Mouse (Mus musculus) embryo, embryonic 10 days (tissue): ENCODE results near the gene Pigf.
"Not testable (repeated sequence)": the region's sequence is repeated elsewhere in the genome, so short reads cannot be mapped to it uniquely, and the experiment has no call there.

Source experiments
- DNase-seq: peaks from one replicate; pipeline ENCODE4 v3.0.0-alpha.2; 2015; ENCODE audit warnings: low spot score

Pigf gene

DNA sequence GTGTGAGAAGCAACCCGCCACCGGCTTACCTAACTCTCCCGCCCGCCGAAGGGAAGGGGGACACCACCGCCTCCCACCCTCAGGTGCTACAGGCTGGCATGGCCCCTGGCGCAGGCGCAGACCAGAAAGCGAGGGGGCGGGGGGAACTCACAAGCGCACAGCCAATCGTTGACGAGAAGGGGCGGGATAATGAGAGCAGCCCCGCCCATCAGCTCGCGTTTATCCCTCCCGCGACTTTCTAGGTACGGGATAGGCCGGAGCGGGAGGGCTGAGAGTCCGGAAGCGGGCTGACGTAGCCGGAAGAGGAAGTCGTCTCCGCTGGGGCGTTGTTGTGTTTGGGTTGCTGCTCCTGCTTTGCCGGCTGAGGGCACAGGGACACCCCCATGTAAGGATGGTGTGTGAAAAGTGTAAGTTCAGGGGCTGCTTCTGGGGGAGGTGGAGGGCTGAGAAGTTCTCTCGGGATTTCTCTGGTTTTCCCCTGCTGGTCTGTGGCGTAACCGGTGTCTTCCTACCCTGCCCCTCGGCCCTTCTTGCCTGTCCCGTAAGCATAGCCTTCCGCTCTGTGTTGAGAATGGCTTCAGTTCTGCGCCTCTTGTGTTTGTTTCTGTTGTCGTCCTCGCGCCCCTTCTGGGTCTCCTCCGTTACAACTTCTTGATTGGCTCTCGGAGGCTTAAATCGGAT, at the start of gene Pigf, which contains the start of gene Cript:
TSS of gene Pigf (minus strand) at position 138 of the 681 bp plus-strand sequence.
TSS of gene Cript (plus strand) at position 282 of the 681 bp plus-strand sequence.
- peak; percentile 99 for DNase-seq

DNA sequence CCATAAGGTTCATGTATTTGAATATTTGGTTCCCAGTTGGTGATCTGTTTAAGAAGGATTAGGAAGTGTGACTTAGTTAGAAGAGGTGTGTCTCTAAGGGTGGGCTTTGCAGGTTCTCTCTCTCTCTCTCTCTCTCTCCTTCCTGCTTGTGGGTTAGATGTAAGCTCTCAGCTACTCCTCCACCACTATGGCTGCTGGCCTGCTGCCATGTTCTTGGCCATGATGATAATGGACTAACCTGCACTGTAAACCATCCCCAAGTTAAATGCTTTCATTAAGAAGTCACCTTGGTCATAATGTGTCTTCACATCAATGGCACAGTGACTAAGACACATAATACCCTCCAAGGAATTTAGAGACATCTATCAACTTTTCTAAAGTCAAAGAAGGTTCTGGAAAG, 48.3 kb upstream of the Pigf start:
- no peak for DNase-seq

DNA sequence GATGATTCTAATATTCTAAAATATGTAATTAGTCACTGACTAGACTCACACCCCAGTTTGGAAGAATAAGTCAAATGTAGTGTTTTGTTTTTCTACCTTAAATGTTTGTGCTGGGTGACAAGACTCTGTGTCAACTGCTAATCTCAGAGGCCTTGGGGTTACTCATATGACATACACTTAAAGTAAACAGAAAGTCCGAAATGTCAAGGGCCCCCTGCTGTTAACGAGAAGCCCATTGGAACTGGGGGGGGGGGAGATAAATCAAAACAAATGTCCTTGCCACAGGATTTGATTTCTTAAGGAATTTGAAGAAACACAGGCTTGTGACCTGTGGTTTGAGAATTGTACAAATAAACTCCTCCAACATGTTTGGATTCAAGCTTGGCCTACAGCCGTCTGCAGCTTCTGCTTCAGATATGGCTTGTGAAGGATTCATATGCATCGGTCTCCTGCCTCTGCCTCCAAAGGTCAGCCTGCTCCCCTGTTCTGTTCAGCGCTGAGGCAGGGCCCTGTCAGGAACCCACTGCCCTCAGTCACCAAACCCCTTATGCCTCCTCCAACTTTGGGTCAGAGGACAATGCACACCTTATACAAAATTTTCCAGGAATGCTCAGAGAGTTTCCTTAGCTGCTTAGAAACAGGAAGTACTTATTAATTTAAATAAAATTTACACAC, 47.7 kb upstream of the Pigf start:
- no peak for DNase-seq

DNA sequence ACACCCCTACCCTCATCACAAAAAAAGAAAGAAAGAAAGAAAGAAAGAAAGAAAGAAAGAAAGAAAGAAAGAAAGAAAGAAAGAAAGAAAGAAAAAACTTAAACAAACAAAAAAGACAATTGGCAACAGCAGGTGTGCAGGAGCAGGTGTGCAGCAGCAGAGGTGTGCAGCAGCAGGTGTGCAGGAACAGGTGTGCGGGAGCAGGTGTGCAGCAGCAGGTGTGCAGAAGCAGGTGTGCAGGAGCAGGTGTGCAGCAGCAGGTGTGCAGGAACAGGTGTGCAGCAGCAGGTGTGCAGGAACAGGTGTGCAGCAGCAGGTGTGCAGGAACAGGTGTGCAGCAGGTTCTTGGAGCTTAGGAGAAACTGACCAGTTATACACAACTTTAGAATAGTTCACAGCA, 47.0 kb upstream of the Pigf start:
- not testable (repeated sequence) for DNase-seq

DNA sequence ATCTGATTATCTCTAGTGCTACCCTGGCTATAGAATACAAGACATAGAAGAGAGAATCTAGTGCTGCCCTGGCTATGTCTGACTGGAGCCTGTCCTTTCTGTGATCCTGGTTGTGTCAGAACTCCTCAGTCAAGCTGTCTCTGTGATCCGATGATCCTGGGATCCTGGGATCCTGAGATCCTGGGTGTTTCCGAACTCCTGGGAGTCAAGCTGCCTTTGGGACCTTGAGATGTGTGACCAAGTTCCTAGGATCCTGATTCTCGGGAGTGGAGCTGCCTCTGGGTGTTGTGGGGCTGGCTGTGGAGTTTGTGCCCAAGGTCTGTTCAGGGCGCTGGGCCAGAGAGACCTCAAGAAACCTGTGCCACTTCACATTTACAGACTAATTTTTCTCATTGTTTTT, 43.8 kb upstream of the Pigf start:
- DNase-seq, result no peak

DNA sequence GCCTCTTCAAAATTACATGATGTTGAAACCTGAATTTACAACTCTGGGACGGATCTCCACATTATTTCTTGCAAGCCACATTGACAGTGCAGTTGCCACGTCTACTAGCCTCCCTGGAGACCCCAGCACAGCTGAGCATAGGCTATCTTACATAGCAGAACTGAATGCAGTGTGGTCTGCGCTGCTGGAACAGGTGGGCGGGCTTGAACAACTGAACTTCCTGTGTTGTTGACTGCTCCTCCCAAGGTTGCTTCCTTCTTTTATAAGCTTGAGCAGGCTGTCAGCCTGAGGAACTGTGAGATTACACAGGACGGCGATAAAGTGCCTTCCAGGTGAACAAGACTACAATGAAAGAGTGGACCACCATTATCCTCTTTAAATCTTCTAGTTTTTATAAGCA, 38.8 kb upstream of the Pigf start:
- no peak for DNase-seq

DNA sequence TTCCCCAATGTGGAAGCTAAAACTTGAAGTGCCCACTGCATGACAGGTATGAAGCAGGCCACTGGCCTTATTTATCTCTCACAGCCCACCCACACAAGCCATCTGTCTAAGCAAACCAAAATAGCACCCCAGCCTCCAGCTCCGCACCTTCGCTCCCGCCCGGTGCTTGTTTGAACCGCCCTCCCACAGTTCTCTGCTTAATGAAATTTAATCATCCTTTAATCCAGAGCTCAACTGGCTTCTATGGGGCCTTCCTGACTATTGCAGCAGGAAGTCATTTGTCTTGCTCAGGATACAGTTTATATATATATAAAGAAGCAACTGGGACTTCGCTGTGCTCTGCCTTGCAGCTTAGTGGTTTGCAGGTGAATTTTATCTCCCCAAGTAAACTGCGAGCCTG, 38.3 kb upstream of the Pigf start:
- DNase-seq, result no peak

DNA sequence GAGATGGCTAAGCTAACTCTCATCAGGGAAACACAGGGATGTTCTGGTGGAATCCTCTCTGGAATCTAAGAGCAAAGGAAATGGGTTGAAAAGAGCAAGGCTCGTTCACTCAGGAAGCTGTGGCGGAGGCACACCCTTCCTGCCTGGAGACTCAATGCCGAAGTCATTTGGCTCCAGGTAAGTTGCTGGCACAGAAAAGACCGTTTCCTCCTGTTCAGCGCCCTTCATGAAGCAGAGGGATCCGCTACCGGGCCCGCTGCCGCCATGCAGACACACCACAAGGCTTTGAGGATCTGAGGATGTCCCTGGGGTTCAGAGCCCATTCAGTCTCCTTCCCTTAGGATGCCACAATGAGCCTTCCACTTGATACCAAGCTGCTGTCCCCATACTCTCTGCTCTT, 37.4 kb upstream of the Pigf start:
- no peak for DNase-seq

DNA sequence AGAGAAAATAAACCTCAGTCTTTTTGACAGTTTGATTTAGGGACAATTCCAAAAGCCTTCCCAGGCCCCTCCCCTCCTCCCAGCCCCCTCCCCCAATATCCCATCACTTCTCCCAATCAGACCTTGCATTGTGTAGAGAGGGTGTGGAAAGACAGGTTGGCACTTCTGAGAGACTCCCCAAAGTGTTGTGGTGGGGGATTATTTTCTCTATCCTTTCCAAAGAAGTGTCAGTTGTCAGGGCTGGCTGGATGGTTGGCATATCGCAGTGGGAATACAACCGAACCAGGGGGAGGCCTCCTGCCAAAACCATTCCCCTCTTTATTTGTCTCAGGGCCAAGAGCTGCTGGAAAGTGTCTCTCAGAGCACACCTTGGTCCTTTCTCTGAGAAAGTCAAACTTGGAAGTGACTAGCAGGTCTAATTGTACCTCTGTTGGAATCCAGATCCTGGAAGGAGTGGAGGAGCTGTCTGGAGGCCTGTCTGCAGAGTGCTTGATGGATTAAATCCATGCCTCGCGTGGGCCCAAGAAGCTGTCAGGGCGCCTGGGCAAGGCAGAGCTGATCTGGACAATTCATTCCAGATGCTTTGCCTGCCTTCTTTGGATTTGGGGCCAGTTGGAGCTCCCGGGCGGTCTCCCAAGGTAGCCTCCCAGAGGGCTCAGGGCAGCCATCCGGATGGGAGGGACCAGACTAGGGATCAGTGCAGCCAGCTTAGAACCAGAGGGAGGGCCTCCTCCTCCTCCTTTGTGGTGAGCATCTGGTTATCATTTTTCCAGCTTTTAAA, 32.5 kb upstream of the Pigf start:
- no peak for DNase-seq

DNA sequence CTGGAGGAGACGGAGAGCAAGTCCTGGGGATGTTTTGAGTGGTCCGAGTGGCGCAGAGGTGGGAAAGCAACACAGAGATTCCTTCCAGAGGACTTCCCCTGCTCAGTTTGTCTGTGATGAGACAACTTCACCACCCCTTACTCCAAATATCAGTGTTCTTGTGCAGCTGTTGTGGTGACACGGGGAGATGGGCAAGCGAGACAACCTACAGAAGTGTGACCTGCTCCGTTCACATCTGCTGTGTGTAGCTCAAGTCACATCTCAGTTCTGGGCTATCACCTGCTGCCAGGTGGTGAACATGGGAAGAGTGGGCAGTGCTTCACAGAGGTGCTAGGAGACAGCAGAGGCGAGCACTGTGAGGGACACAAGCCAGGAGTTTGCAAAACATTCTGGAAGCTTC, 31.6 kb upstream of the Pigf start:
- no peak for DNase-seq

DNA sequence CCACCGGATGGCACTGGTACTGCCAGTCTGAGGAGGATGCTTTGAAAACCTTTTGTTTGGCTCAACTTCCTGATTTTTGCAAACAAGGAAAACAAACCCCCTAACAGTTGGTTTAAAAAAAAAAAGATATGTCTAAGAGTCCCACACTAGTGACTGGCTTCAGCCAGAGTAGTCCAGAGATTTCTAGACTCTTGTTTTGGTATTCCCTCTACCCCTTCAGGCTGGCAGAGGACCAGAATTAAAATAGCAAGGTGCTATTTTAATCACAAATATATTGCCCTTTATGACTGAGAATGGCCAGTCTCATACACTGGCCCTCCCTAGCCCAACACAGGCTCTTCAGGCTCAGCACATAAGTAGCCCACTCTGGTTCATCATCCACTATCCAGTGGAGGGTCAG, 30.5 kb upstream of the Pigf start:
- DNase-seq, result no peak

DNA sequence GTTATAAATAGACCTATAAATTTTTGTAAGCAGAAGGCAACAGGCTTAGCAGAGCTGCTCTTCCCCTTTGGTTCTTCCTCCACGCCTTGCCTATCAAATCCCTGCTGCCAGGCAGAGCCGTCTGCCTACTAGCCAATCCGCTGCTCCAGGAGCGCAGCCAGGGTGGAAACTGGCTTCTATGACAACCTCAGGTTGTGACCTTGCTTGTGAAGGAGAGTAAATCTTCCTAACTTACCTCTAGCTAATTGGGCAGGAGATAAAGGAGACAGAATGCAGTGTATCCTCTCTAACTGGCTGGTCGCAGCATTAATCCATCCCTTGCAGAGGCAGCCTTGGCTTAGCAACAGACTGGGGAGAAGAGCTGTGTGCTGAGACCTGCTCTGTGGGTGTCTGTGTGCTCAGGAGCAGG, 29.8 kb upstream of the Pigf start:
- peak; percentile 36 for DNase-seq

DNA sequence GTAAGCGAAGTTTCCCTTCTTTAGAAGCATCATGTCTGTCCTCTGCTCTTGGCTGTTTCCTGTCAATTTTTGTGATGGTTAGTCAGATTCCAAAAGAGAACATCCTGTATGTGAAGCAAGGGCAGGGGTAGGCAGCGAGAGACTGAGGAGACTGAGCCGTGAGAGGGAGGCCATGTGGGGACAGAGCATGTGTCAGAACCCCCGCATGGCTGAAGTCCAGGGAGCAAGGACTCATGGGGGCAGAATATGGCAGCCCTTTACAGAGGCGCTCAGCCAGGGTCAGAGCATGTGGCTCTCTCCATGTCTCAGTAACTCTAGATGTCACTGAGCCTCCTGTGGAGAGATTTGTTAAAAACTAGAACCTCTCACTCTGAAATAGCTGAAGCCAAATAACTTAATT, 28.7 kb upstream of the Pigf start:
- no peak for DNase-seq

DNA sequence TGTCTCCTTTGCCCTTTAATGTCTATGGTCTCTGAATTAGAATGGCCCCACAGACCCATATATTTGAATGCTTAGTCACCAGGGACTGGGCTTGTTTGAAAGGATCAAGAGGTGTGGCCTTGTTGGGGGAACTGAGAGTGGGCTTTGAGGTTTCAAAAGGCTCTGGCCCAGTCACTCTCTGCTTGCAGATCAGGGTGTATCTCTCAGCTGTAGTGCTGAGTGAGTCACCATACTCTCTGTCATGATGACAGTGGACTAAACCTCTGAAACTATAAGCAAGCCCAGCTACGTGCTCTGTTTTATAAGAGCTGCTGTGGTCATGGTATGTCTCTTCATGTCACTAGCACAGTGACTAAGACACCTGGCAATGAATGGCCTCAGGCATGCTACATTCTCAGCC, 27.2 kb upstream of the Pigf start:
- DNase-seq, result no peak

DNA sequence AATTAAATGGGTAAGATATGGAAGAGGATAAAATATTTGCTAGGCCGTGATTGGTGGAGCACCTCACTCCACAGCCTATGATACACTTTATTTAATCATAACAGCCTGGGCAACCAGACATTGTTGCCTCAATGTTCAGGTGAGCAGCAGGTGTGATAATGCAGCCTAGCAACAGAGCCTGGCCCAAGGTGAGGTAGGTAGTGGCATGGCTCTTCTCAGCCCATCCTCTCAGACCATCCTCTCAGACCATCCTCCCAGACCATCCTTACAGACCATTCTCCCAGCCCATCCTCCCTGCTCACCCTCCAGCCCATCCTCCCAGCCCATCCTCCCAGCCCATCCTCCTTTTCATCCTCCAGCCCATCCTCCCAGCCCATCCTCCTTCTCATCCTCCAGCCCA, 26.4 kb upstream of the Pigf start:
- DNase-seq, result no peak

DNA sequence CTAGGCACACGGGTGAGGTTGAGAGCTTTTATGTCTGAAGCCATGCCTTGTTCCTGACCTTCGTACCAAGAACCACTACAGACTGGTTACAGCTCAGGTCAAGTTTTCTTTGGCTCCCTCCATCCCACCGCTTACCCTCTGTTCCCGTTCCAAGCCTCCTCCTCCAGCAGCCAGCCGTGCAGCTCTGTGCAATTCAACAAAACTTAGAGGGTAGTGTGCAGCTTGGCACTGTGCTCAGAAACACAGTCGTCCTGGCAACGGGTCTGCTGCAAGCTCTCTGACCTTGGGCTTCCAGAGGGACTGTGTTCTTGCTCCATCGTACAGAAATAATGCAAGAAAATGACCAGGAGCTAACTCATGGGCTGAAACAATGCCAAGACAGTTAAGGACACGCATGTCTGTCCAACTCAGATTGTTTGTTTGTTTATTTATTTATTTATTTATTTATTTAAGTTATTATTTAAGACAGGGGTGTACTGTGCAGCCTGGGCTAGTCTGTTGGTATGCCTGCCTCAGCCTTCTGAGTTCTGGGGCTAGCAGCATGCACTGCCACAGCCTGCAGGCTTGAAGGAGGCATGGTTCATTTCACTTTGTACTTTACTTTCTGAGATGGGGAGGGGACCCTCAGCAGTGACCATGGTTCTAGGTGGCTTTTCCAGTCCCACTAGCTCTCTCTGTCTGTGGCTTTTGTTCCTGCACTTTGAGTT, 25.4 kb upstream of the Pigf start:
- DNase-seq, result no peak

DNA sequence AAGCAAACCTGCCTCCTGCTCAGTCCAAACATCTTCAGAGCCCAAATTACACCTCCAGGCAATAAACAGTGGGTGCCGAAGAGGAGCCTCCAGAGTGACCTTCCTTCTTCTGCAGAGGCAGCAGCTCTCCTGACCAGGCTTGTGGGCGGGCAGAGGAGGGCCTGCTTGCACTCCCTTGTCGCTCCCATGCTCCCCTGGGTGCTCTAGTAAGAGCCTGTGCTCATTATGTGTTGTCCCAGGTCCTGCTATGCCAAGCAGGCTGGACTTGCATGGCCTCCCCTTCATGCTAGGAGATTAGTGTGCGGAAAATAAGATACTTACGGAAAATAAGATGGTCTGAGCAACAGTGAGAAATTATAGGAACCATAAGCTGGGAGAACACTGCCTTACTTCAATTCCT, 24.5 kb upstream of the Pigf start:
- no peak for DNase-seq

DNA sequence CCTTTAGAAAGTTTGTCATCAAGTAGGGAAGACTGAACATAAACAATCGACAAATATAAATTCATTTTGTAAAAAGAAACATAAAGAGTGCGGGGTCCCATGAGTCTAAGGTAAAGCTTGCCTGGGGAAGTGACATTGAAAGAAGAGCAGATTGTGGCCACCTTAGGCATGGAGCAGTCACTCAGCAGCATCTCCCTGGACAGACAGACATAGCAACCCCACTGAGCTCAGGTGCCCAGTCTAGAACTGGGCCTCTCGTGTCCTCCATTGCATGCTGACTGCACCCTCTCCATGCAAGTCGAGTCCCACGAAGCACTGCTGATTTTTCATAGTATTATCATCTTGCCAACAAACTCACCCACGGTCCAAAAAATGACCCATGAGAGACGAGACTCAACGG, 19.6 kb upstream of the Pigf start:
- no peak for DNase-seq

DNA sequence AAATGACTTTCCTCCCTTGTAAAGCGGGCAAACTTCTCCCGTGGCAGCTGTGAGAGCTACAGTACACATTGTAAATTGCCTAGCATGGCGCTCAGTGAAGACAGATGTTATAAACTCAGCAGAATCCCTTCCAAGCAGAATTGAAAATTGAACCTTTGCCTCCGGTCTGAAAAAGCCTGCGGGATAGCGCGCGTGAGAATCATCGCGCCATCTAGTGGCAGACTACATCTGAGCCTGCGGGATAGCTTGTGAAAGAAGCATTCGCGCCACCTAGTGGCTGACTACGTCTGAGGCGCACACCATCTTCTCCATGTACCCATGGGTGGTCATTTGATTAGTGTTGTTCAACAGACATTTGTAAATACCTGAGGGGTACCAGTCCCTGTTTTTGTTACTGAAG, 19.2 kb upstream of the Pigf start:
- DNase-seq, result peak; percentile 99

DNA sequence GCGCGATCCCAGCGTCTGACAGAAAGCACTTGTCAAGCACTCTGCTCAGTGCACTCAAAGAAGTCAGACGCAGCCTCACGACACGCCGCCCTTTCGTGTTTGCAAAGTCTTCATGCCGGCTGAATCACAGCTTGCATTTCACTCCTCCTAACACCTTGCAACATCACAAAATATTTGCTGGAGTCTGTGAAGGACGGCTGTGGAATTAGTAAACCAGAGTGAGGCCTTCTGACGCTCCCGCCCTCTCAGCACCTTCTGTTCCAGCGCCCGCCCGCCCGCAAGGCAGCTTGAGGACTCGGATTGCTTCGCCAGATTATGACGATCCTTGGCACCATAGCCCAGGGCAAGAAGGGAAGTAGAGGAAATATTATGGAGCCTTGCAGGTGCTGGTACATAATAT, 16.5 kb upstream of the Pigf start:
- no peak for DNase-seq

DNA sequence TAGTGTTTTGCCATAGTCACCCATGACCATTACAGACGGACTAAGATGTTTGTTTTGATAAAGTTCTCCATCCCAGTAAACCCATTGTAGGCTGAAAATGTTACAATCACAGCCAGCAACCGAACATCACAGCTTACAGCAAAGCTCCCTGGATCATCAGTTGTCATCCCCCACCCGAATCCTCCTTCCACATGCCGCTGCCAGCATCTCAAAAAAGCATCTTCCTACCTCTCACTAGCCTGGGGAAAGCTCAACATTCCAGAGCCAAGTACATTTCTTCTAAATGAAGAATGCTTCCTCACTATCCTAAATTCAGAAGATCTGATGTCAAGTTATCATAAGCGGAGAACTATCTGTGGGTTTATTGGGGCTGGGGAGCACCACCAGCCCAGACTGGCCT, 13.3 kb upstream of the Pigf start:
- no peak for DNase-seq
